Mouse (Mus musculus): ENCODE measurements at regions not wholly inside any gene's neighbourhood (a gene's known extent, or its start where the extent isn't known, plus 50 kb on each side); places are given as distances from the start of the nearest gene placed in this dataset.

- in situ Hi-C loops (cut with MboI, MseI) = no loop called here
Measured at GRCm38 (mm10) chr13:107541635-107541955, 502.7 kb upstream of the Smim15 start.

- in situ Hi-C loops (cut with MboI, MseI) = no loop called here
Measured at GRCm38 (mm10) chr13:107540784-107541634, 503.2 kb upstream of the Smim15 start.

- in situ Hi-C loops (cut with MboI, MseI) = no loop called here
Measured at GRCm38 (mm10) chr13:107540305-107540704, 503.9 kb upstream of the Smim15 start.

- in situ Hi-C loops (cut with MboI, MseI) = no loop called here
Measured at GRCm38 (mm10) chr13:107539867-107540266, 504.4 kb upstream of the Smim15 start.

GRCm38 (mm10) chr13:107539326-107539725 lies 504.9 kb upstream of the Smim15 start:
- in situ Hi-C loops (cut with MboI, MseI) = no loop called here

- in situ Hi-C loops (cut with MboI, MseI) = no loop called here
Measured at GRCm38 (mm10) chr13:107535213-107535612, 509.0 kb upstream of the Smim15 start.

- in situ Hi-C loops (cut with MboI, MseI) = no loop called here
Measured at GRCm38 (mm10) chr13:107533323-107533722, 510.9 kb upstream of the Smim15 start.

- in situ Hi-C loops (cut with MboI, MseI) = no loop called here
Measured at GRCm38 (mm10) chr13:107531528-107531927, 509.6 kb upstream of the Kif2a start.

GRCm38 (mm10) chr13:107531026-107531425 lies 509.1 kb upstream of the Kif2a start:
- in situ Hi-C loops (cut with MboI, MseI) = no loop called here

- in situ Hi-C loops (cut with MboI, MseI) = no loop called here
Measured at GRCm38 (mm10) chr13:107530392-107530791, 508.5 kb upstream of the Kif2a start.

- in situ Hi-C loops (cut with MboI, MseI) = loop anchor here (10.0 kb wide), 1 partner anchor 86 kb away; no protein-coding TSS in a partner anchor
Measured at GRCm38 (mm10) chr13:107528724-107529456, 507.0 kb upstream of the Kif2a start.

GRCm38 (mm10) chr13:107522942-107523341 lies 501.0 kb upstream of the Kif2a start:
- in situ Hi-C loops (cut with MboI, MseI) = loop anchor here (10.0 kb wide), 1 partner anchor 92 kb away; no protein-coding TSS in a partner anchor

GRCm38 (mm10) chr13:107514236-107514635 lies 492.3 kb upstream of the Kif2a start:
- in situ Hi-C loops (cut with MboI, MseI) = no loop called here

- in situ Hi-C loops (cut with MboI, MseI) = no loop called here
Measured at GRCm38 (mm10) chr13:107513274-107514146, 491.6 kb upstream of the Kif2a start.

- in situ Hi-C loops (cut with MboI, MseI) = no loop called here
Measured at GRCm38 (mm10) chr13:107507336-107507735, 485.4 kb upstream of the Kif2a start.

- in situ Hi-C loops (cut with MboI, MseI) = no loop called here
Measured at GRCm38 (mm10) chr13:107506832-107507231, 484.9 kb upstream of the Kif2a start.

- in situ Hi-C loops (cut with MboI, MseI) = no loop called here
Measured at GRCm38 (mm10) chr13:107505318-107505717, 483.4 kb upstream of the Kif2a start.

GRCm38 (mm10) chr13:107502261-107502660 lies 480.3 kb upstream of the Kif2a start:
- in situ Hi-C loops (cut with MboI, MseI) = no loop called here

GRCm38 (mm10) chr13:107500776-107501489 lies 479.0 kb upstream of the Kif2a start:
- in situ Hi-C loops (cut with MboI, MseI) = no loop called here

- in situ Hi-C loops (cut with MboI, MseI) = no loop called here
Measured at GRCm38 (mm10) chr13:107499296-107499695, 477.4 kb upstream of the Kif2a start.

- in situ Hi-C loops (cut with MboI, MseI) = no loop called here
Measured at GRCm38 (mm10) chr13:107495161-107495732, 473.3 kb upstream of the Kif2a start.
